Mouse (Mus musculus): ENCODE measurements around the gene Afdn.

Gene Afdn

DNA sequence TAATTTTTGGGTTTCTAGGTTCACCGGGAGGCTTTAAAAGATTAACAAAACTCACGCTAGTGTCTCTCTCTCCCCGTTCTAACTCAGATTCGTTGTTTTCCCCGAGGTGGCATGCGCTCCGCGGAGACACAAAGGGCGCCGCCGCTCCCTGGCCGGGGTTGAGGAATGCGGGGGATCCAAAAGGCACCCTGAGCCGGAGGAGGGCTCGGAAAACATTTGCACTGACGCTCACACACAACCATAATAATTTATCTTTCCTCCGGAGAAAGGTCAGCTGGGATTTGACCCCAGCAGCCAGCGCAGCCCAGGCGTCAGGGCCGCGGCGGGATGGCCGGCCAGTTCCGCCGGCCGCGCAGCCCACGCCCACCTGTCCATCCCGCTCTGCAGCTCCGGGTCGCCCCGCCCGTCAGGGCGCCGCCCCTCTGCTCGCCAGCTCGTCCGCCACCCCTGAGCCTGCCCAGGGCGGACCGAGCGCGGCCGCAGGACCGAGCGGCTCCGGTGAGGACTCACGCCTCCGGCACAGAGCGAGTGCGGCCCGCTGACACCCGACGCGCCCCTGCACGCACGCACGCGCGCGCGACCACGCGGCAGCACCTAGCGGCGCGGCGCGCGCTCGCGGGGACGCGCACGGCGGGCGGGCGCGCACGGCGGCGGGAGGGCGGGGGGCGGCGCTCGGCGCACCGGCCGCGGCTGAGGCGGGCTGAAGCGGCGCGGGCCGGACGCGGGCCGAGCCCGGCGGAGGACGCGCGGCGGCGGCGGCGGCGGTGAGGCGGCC is at the start of gene Afdn:
Gene Afdn, plus strand, starts transcription at position 687 of the 775 bp plus-strand sequence.
- in situ Hi-C loops (cut with MboI, MseI) = loop anchor here (10.0 kb wide), 1 partner anchor 285 kb away; no protein-coding TSS in a partner anchor

DNA sequence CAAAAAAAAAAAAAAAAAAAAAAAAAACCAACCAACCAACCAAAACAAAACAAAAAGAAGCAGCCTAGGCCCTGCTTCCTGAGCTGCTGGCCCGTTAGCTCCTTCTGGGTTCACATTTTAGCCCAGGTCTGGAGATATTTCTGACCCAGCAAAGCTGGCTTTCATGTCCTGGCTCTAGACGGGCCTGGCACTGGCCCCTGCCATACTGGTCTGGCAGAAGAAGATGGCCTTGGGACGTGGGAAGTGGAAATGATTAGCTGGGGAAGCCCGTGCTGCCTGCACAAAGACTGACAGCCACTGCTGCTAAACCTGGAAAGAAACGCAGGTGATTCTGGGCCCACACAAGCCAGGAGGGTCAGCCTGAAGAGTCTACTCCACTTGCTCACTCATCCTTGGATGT is 49.2 kb upstream of the Afdn start:
- in situ Hi-C loops (cut with MboI, MseI) = loop anchor here (25.0 kb wide), 1 partner anchor 501 kb away; the partner anchor contains the start of gene Dact2

DNA sequence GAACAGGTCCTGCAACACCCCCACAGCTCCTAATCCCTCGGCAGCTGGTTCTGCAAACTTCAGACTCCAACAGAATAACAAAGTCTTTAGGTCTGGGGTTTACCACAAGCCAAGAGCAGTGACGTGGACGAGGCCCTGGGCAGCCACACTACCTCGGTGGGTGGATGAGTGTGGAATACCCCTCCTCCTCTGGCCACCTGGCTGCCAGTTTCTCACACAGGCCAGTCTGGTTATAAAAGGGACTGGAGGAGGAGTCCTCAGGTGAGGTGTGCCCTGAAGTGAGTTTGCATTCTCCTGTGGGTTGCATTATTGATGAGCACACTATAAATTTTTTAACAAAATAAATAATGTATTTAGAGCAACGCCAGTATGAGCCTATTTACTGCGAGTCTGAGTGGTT is 48.2 kb upstream of the Afdn start:
- in situ Hi-C loops (cut with MboI, MseI) = loop anchor here (25.0 kb wide), 1 partner anchor 500 kb away; the partner anchor contains the start of gene Dact2

DNA sequence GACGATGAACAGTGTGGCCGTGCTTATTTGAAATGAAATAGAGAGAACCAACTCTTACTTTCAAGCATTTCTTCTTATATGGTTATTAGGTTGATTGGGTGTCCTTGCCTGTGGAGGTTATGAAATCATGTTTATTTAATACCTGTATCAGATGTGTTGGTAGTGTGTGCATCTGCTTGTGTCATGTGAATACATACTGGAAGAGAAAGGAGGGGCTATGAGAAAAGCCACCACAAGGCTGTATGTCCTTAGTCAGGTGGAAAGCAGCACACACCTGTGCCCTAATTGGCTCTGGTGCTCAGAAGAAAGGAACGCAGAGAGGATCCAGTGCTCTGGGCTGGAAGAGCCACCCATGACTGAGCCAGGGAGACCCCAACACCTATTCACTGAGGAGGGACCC is 47.8 kb upstream of the Afdn start:
- in situ Hi-C loops (cut with MboI, MseI) = loop anchor here (25.0 kb wide), 1 partner anchor 500 kb away; the partner anchor contains the start of gene Dact2

DNA sequence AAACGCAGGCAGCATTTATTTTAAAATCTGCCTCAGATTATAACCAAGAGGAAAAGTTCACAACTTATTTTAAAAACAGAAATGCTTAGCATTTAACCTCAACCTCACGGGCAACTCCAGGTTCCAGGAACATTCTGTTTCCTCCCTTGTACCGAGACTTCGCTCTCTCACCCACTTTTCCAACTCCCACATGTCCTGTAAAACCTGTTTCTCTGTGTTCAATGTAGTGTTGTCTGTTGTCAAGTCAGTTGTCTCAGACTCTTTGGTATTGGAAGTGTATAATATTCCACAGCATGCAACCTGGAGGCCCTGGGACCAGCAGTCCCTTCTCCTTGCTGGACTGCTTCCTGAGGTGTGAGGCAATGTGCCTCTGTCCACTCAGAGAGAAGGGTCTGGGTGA is 46.2 kb upstream of the Afdn start:
- in situ Hi-C loops (cut with MboI, MseI) = loop anchor here (25.0 kb wide), 1 partner anchor 498 kb away; the partner anchor contains the start of gene Dact2

DNA sequence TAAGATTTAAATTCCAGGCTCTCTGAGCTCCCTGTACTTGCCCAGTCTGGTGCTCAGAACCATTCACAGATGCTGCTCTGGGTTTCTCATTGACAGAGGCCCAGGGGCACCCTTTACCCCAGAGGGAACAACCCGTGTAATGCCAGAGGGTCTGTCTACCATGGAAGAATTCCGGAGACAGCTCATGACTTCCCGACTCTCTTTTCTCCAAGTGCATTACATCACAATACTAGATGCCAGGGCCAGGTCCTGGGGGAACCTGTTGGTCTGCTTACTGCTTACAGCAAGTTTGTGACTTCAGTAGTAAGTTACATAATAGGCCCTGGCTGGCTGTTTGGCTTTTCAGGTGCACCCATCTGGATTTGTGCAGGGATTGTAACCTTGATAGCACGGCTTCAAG is 45.7 kb upstream of the Afdn start:
- in situ Hi-C loops (cut with MboI, MseI) = loop anchor here (25.0 kb wide), 1 partner anchor 498 kb away; the partner anchor contains the start of gene Dact2

DNA sequence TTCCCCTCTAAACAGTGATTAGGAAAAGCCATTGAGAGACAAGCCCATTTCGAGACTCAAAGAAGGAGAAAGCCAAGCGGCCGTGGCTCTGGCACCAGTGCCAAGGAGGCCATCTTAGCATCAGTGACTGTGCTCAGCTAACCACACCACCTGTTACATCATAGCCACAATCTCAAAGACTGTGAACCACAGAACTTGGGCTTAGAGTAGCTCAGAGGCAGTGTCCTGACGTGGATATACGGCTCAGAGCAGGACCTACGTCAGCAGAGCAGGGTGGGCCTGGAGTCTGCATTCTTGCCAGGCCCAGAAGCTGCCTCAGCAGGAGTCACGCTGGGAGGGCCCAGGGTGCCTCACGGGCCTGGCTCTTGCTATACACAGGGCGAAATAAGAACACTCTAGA is 44.8 kb upstream of the Afdn start:
- in situ Hi-C loops (cut with MboI, MseI) = loop anchor here (25.0 kb wide), 1 partner anchor 497 kb away; the partner anchor contains the start of gene Dact2

DNA sequence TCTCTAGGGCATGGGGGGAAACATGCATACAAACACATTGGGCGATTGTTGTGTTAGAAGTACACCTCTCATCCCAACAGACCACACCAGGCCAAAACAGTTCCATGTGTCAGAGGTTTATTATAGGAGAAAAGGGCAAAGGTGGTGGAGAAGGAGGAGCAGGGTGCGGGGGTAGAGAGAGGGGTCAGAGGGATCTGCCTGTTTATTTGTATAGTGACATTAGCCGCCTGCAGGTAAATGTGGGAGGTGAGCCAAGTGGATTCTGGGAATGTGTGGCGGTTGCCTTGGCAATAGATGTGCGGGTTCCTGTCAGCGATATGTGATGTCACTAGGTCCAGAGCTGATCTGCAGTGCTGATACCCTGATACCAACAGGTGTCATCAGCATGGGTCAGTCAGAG is 44.0 kb upstream of the Afdn start:
- in situ Hi-C loops (cut with MboI, MseI) = loop anchor here (25.0 kb wide), 1 partner anchor 496 kb away; the partner anchor contains the start of gene Dact2

DNA sequence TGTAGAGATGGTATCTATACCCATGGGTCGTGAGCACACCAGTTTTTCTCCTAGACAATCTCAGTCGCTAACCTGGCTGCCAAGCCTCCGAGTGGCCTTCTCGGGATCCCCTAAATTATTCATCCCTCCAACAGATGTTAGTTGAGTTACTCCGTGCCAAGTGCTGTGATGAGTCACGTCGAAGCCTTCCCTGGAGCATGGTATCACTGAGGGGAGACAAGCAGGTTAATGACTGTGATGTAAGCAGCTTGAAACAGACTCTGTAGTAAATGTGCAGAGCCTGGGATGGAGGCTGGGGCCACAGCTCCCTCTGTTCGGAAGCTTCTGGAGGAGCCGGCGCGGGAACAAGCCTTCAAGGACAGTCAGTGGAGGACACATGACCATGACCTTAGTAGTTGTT is 42.9 kb upstream of the Afdn start:
- in situ Hi-C loops (cut with MboI, MseI) = loop anchor here (25.0 kb wide), 1 partner anchor 495 kb away; the partner anchor contains the start of gene Dact2

DNA sequence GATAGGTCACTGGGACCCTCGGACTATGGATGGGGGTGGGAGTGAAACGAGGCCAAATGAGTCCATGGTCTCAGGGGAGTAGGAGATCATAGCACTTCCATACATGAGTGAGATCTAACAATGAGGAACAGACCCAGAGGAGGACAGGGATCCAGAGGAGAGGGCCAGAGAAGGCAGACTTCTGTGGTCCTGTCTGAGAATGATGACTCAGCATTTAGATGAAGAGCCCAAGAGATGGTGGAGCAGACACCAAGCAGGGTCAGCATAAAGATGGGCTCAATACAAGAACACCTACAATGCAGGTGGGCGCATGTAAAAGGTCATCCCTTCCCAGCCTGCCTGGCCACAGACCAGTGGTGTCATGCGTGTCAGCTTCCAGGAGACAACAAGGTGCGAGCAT is 40.2 kb upstream of the Afdn start:
- in situ Hi-C loops (cut with MboI, MseI) = loop anchor here (10.0 to 25.0 kb wide), 2 partner anchors 125 to 492 kb away; partner anchors contain the start of gene Dact2

DNA sequence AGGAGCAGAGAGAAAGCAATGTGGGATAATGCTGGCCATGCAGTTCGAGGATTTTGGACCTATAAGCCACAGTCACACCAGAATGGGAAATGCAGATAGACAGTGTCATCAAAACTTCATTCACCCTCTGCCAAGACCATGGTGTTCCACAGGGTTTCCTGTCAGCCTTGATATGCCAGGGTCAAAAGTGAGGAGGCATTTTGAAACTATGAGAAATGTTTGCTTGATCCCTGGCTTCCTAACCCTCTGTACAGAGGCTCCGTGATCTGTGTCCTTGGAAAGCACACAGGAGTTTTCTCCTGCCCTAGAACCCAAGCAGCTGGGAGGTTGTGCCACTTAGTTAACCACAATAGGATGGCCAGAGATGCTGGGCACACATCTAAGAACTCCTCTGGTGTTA is 39.0 kb upstream of the Afdn start:
- in situ Hi-C loops (cut with MboI, MseI) = loop anchor here (10.0 to 25.0 kb wide), 2 partner anchors 127 to 491 kb away; partner anchors contain the start of gene Dact2

DNA sequence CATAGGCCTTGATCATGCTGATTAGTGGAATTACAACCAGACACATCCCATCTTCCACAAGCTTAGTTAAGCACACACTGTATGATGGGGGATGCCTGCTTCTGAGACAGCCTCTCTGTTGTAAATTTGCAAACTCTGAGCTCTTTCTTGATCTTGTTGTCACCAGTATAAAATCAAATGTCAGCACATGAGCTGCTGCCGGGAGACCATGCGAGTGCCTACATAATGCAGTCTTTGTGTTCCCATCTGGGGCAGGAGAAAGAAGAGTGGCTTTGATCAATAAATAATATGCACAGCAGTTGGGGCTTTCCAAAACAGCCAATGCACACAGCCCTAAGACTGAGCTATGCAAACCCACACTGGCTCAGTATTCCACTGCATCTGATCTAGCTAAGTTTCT is 37.9 kb upstream of the Afdn start:
- in situ Hi-C loops (cut with MboI, MseI) = loop anchor here (10.0 to 25.0 kb wide), 2 partner anchors 128 to 490 kb away; partner anchors contain the start of gene Dact2

DNA sequence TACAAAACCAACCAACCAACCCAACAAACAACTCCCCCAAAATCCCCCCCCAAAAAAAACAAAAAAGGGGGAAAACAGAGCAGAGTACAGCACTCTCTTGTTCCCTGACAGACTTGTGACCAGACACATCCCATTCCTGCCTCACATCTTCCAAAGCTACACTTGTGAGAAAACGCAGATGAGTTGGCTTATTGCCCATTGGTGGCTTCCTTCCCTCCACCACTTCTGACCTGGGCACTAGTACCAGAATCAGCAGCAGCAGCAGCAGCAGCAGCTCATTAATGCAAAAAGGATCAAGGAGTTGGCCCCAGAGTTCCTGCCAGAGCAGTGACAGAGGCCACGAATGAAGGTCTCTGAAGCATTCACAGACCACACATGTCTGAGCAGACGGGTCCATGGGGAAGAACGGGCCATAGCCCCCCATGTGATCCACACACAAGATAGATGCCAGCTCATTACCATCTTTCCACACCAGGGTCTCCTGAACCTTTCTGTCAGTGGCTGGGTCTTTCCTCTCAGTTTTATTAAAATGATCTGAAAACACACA is 35.3 kb upstream of the Afdn start:
- in situ Hi-C loops (cut with MboI, MseI) = loop anchor here (10.0 kb wide), 1 partner anchor 130 kb away; no protein-coding TSS in a partner anchor

DNA sequence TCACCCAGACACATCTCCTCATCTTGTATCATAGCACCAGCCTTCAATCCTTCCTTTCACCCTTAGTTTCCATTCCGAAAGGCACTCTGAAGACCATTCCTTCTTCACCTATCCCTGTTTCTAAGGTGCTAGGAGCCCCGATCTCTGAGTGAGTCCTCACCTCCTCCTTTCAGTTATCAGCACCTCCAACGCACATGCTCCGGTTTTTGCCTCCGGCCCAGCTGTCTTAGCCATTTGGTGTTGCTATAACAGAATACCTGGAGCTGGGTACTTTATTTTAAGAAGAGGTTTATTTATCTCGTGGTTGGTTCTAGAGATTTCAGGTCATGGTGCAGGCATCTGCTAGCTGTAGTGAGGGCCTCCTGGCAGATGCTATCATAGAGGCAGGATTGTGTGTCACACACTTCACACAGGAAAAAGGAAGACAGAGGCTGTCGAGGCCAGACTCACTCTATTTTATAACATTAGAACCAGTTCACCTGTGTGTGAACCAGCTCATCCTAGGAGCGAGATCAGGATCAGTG is 33.4 kb upstream of the Afdn start:
- in situ Hi-C loops (cut with MboI, MseI) = loop anchor here (10.0 kb wide), 1 partner anchor 132 kb away; no protein-coding TSS in a partner anchor

DNA sequence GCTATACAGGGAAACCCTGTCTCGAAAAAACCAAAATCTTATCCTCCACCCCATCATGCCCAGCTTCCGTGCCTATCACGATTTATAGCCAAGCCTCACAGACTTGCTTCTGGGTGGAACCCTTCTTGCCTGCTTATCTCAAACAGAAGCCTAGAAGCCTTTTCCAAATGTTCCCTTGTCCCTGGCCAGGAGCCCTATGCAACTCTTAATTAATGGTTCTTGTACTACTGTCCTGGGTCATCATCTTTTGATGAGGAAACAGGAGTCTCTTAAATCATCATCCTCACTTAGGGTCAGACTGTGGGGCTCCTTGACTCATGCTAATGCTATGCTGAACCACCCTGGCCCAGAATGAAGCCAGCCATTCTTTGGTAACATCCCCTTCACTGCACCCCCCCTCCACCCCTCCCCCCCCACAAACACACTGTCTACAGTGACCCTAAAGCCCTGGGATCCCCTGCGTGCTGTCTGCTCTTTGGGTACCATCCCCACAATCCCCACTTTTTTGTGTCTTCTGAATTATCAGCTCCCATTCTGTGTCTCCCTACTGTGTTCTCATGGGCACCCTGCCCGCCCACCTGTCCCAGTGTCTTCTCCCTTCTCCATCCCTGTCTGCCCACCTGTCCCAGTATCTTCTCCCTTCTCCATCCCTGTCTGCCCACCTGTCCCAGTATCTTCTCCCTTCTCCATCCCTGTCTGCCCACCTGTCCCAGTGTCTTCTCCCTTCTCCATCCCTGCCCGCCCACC is 29.2 kb upstream of the Afdn start:
- in situ Hi-C loops (cut with MboI, MseI) = no loop called here

DNA sequence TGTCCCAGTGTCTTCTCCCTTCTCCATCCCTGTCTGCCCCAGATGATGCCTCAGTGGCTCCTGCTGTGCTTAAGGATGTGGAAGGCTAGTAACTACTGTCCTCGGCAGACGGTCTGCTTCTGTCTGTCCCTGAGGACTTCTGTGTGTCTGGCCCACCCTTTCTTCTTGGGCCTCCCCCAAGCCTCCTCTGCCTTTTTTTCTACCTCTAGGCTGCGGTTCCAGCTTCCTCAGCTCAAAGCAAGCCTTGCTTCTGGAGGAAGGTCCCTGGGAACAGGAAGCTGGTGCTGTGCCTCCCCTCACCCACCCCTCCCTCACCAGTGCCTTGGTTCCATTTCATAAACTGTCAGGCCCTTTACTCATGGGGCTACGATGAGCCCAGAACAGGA is 28.6 kb upstream of the Afdn start:
- in situ Hi-C loops (cut with MboI, MseI) = no loop called here

DNA sequence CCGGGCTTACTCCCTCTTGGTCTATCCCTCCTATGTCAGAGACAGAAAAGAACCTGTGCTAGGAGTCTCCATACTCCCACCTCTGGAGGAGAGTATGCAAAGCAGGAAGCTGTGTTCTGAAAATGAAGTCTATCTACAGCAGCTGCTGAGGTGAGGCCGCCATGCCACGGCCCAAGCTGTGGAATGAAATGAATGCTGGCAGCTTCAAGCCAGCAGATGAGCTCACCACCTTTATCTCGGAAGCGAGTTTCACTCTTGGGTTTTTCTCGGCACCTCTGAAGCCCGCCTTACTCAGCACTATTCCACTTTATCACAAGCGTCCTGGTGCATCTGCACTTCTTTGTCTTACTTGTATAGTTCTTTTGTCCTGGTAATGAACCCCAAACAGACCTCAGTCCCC is 27.7 kb upstream of the Afdn start:
- in situ Hi-C loops (cut with MboI, MseI) = no loop called here

DNA sequence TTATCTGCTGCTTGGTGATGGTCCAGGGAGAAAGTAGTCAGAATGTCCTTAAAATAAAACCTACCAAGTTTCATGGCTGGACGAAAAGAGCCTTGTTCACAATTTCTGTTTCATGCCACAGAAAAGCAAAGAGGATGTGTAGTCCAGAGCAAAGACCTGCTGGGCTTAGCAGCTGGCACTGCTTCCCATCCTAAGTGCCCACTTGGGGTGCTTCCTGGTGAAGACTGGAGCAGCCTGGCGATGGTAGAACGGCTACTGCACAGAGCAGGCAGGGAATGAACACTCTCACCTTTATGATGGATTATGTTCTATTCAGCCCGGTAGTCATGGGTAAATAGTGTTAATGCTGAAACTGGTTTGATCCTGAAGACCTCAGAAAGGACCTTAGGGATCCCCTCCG is 26.4 kb upstream of the Afdn start:
- in situ Hi-C loops (cut with MboI, MseI) = no loop called here

DNA sequence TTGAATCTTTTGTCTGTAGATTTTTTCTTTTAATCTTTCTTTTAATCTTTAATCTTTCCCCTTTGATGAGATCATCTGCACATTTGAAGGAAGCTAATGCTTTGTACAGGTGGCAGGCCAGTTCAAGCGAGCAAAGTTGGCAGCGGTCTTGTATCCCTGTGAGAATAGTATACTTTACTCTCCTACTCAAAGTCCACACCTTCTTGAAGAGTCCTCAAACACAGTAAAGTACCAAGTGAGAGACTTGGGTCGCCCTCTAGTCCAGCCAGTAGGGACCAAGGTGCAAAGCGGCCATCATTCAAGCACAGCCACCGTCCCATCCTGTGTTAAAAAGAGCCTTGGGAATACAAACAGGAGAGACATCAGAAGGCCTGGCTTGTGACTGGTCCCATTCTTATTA is 25.3 kb upstream of the Afdn start:
- in situ Hi-C loops (cut with MboI, MseI) = no loop called here

DNA sequence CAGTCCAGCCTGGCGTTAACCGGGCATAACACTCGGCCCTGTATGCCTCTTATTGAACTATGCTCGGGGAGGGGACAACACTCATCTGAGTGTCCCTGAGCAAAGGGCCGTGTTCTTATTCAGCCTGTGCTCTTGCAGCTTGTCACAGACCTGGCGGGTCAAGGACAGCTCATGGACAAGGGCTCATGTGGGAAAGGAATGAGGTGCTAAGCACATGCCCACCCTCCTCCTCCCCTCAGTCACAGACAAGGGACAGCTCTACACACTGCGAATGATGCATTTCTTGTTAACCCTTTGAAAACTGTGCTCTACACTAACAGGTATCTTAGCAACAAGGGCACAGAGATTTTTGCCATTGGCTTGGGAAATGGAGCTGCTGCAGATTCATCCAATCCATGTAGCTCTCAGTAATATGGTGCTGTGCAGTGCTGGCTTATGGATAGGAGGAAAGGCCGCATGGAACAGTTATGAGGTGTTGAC is 24.5 kb upstream of the Afdn start:
- in situ Hi-C loops (cut with MboI, MseI) = no loop called here

DNA sequence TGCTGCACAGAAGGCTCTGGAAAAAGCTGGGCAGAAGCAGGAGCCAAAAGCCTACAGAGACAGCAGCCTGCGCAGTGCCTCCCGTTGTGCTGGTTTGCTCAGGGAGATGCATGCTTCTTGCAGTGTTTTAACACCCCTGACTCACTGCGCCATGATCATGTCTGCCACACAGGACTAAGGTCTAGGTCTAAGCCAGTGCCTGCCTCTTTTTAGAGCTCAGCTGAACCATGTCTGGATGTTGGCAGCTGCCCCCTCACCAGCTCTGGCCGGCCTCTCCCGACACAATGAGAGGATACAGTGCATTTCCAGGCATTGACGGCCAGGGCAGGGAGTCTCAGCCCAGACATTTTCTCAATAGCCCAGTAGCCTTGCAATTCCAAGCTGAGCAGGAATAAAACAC is 23.0 kb upstream of the Afdn start:
- in situ Hi-C loops (cut with MboI, MseI) = no loop called here

Data from T-helper 1 cell (primary cell).